ENCODE assay signal across 16 mouse cellular contexts in genomic region chr11:86603719-86604118, GRCm38 (mm10). TPM values are rescaled to one million over a fixed set of nuclear protein-coding genes. Genes with fewer than 3 reads are reported as not detected.
DNase-seq lines count a peak whose midpoint lies in the region; ATAC-seq and TF ChIP-seq lines count a peak whose summit lies in the region.
"Had no signal": no experiment of that assay in that cellular context is flagged by ENCODE, and none has a peak within 500 bp of the region (broad histone marks: within the 10 kb centered on the region; RNA-seq: fewer than 3 reads in every experiment).

No protein-coding gene starts in this region.

- no peak for ATAC-seq in liver, embryonic 16.5 days (ENCODE audit: low read depth)
- no peak; the same call in 1 of the 2 replicates for ATAC-seq in stomach, postnatal 0 days (ENCODE audit: low FRiP score, low TSS enrichment)
- ATAC-seq in hindbrain, embryonic 14.5 days (ENCODE audit: low FRiP score), result no peak

- no peak for TF ChIP-seq POLR2A in lung, adult 2 months (IDR thresholded peaks at IDR 0.05; ENCODE audit: borderline replicate concordance, extremely low read depth, low read depth, low read length)

- no peaks in the 10 kb centered on the region for H3K9me3 ChIP-seq in liver, embryonic 16.5 days (replicated peaks; ENCODE audit: control insufficient read depth, low read length)
- H3K9me3 ChIP-seq in stomach, postnatal 0 days (ENCODE audit: control insufficient read depth, low read length), result no peaks in the 10 kb centered on the region
- H3K9me3 ChIP-seq in hindbrain, embryonic 14.5 days (ENCODE audit: control insufficient read depth, low read length), result no peaks in the 10 kb centered on the region
- H3K9me3 ChIP-seq: midbrain, embryonic 10.5 days had no signal

- TF ChIP-seq EP300 in stomach, postnatal 0 days (optimal IDR thresholded peaks at IDR 0.05), result peak; percentile 32

- TF ChIP-seq CTCF in gastrocnemius, adult 2 months (IDR thresholded peaks at IDR 0.05), result no peak
- no peak for TF ChIP-seq CTCF in lung, adult 2 months (IDR thresholded peaks at IDR 0.05; ENCODE audit: insufficient read depth, low read length)
- TF ChIP-seq CTCF in stomach, postnatal 0 days (IDR thresholded peaks at IDR 0.05; ENCODE audit: low read depth), result no peak

- no peak for DNase-seq in gastrocnemius, adult 2 months
- DNase-seq in gastrocnemius, adult 8-10 months (ENCODE audit: low spot score in 2 of 2), result no peak
- peak; percentile 70 for DNase-seq in lung, postnatal 36 days
- no peak for DNase-seq in lung, adult 2 months
- no peak for DNase-seq in stomach, postnatal 0 days (ENCODE audit: low spot score)
- no peak for DNase-seq in hindbrain, embryonic 14.5 days (ENCODE audit: low spot score)
- DNase-seq in kidney, postnatal 25 days, result no peak
- DNase-seq: adrenal gland, postnatal 14 days; cerebellum, postnatal 25 days; heart, postnatal 36 days; kidney, postnatal 14 days; layer of hippocampus, postnatal 36 days; thymus, postnatal 4 days had no signal

- WGBS in lung, adult 2 months, result 77% methylated on average over 1 of the region's 1 CpGs
- WGBS in liver, embryonic 16.5 days (ENCODE audit: insufficient replicate concordance), result 90% methylated on average over 1 of the region's 1 CpGs
- WGBS in stomach, postnatal 0 days, result 73% methylated on average over 1 of the region's 1 CpGs
- WGBS in hindbrain, embryonic 14.5 days, result 92% methylated on average over 1 of the region's 1 CpGs

- no peak overlapping the region for H3K9ac ChIP-seq in liver, embryonic 16.5 days (ENCODE audit: low read depth, low read length)
- no peak overlapping the region for H3K9ac ChIP-seq in stomach, postnatal 0 days (ENCODE audit: low read length)
- H3K9ac ChIP-seq in hindbrain, embryonic 14.5 days, result no peak overlapping the region
- H3K9ac ChIP-seq: limb, embryonic 13.5 days had no signal

- peaks cover 10% of the 10 kb centered on the region for H3K36me3 ChIP-seq in liver, embryonic 16.5 days (ENCODE audit: control insufficient read depth, insufficient read depth)
- no peaks in the 10 kb centered on the region for H3K36me3 ChIP-seq in stomach, postnatal 0 days (ENCODE audit: control insufficient read depth, insufficient read depth, low read length)
- H3K36me3 ChIP-seq in hindbrain, embryonic 14.5 days (replicated peaks; ENCODE audit: control insufficient read depth, insufficient read depth), result peaks cover 15% of the 10 kb centered on the region

- H3K4me3 ChIP-seq in gastrocnemius, adult 2 months, result no peak overlapping the region
- H3K4me3 ChIP-seq in lung, adult 2 months (replicated peaks; ENCODE audit: extremely low read depth, low read depth, low read length), result no peak overlapping the region
- H3K4me3 ChIP-seq in liver, embryonic 16.5 days (ENCODE audit: low read depth, low read length), result no peak overlapping the region
- H3K4me3 ChIP-seq in stomach, postnatal 0 days (ENCODE audit: low read depth, low read length), result no peak overlapping the region
- H3K4me3 ChIP-seq in hindbrain, embryonic 14.5 days (replicated peaks; ENCODE audit: low read length), result no peak overlapping the region
- H3K4me3 ChIP-seq: limb, embryonic 13.5 days; midbrain, embryonic 10.5 days had no signal

- intact Hi-C loops in gastrocnemius, adult 2 months (cut with DNase I), result no loop called here

- H3K4me2 ChIP-seq in liver, embryonic 16.5 days (ENCODE audit: low read depth, low read length), result no peak overlapping the region
- H3K4me2 ChIP-seq in stomach, postnatal 0 days (replicated peaks; ENCODE audit: low read depth), result no peak overlapping the region
- no peak overlapping the region for H3K4me2 ChIP-seq in hindbrain, embryonic 14.5 days (replicated peaks)
- H3K4me2 ChIP-seq: limb, embryonic 13.5 days had no signal

- H3K4me1 ChIP-seq in lung, adult 2 months (ENCODE audit: control insufficient read depth, insufficient read depth, low read length), result peaks cover 3% of the 10 kb centered on the region; the same call in 1 of the 2 replicates
- no peaks in the 10 kb centered on the region; the same call in 1 of the 2 replicates for H3K4me1 ChIP-seq in liver, embryonic 16.5 days (ENCODE audit: control insufficient read depth, low read depth, low read length)
- peaks cover 3% of the 10 kb centered on the region; the same call in 1 of the 2 replicates for H3K4me1 ChIP-seq in stomach, postnatal 0 days (replicated peaks; ENCODE audit: control insufficient read depth, insufficient read depth)
- H3K4me1 ChIP-seq in hindbrain, embryonic 14.5 days (replicated peaks; ENCODE audit: control insufficient read depth, insufficient read depth, low read length), result no peaks in the 10 kb centered on the region
- H3K4me1 ChIP-seq: limb, embryonic 13.5 days; midbrain, embryonic 10.5 days had no signal

- H3K27me3 ChIP-seq in liver, embryonic 16.5 days (ENCODE audit: control insufficient read depth, insufficient read depth, low read depth, low read length), result no peaks in the 10 kb centered on the region
- H3K27me3 ChIP-seq in stomach, postnatal 0 days (ENCODE audit: control insufficient read depth, insufficient read depth, low read length), result no peaks in the 10 kb centered on the region
- H3K27me3 ChIP-seq in hindbrain, embryonic 14.5 days (ENCODE audit: control insufficient read depth, insufficient read depth, low read length), result no peaks in the 10 kb centered on the region
- H3K27me3 ChIP-seq: limb, embryonic 13.5 days had no signal

- 0 out of 2 replicates have a peak overlapping the region, but pooled peaks have one; percentile 20 for H3K27ac ChIP-seq in gastrocnemius, adult 2 months
- peak overlapping the region; percentile 57 for H3K27ac ChIP-seq in liver, embryonic 16.5 days (ENCODE audit: low read length)
- peak overlapping the region; percentile 76 for H3K27ac ChIP-seq in stomach, postnatal 0 days (replicated peaks)
- no peak overlapping the region for H3K27ac ChIP-seq in hindbrain, embryonic 14.5 days
- H3K27ac ChIP-seq: limb, embryonic 13.5 days; midbrain, embryonic 10.5 days had no signal

RNA-seq across cellular contexts. Expression of gene Tubd1, which starts 58.9 kb away (rescaled TPM):
- 1 to 10 TPM; 6.9 to 8.5 TPM for total RNA-seq in gastrocnemius, adult 2 months (2021)
- total RNA-seq in gastrocnemius, adult 8-10 months (2022), result 1 to 10 TPM; 6.3 to 7.1 (median 6.7) TPM
- 2.6 and 4.0 TPM in 2 replicates for polyA plus RNA-seq in lung, adult 2 months (2012; rRNA removed)
- polyA plus RNA-seq in liver, embryonic 16.5 days (2015; fragmentation: Nextera tagmentation; extraction: Ambion mirVana), result 8.8 TPM in 2 replicates
- polyA plus RNA-seq in stomach, postnatal 0 days (2015; fragmentation: Nextera tagmentation; extraction: Ambion mirVana), result 7.6 and 7.8 TPM in 2 replicates
- 5.8 and 6.1 TPM in 2 replicates for polyA plus RNA-seq in hindbrain, embryonic 14.5 days (2014; fragmentation: Nextera tagmentation; extraction: Ambion mirVana)

RNA-seq across cellular contexts. Expression of gene Rps6kb1, which starts 59.1 kb away (rescaled TPM):
- total RNA-seq in gastrocnemius, adult 2 months (2021), result 10 to 100 TPM; 21.1 to 22.3 TPM
- total RNA-seq in gastrocnemius, adult 8-10 months (2022), result 10 to 100 TPM; 17.3 to 27.4 (median 20.1) TPM
- 5.3 and 7.4 TPM in 2 replicates for polyA plus RNA-seq in lung, adult 2 months (2012; rRNA removed)
- 21.1 and 22.0 TPM in 2 replicates for polyA plus RNA-seq in liver, embryonic 16.5 days (2015; fragmentation: Nextera tagmentation; extraction: Ambion mirVana)
- 40.7 and 42.3 TPM in 2 replicates for polyA plus RNA-seq in stomach, postnatal 0 days (2015; fragmentation: Nextera tagmentation; extraction: Ambion mirVana)
- polyA plus RNA-seq in hindbrain, embryonic 14.5 days (2014; fragmentation: Nextera tagmentation; extraction: Ambion mirVana), result 45.1 and 51.9 TPM in 2 replicates
